Mouse (Mus musculus) forebrain, postnatal 0 days (tissue): ENCODE data around the gene Wasl. TPM values are rescaled to one million over a fixed set of nuclear protein-coding genes. Genes with fewer than 3 reads are reported as not detected.

Experiments
- ATAC-seq: fragments of 200-750 bp; cut with Nextera tagmentation; 2 replicates; pipeline ENCODE4 v1.8.0; 2017; ENCODE audit warnings: mild to moderate bottlenecking, moderate library complexity
- DNase-seq: peaks from one replicate; pipeline ENCODE4 v3.0.0-alpha.2; 2015
- H3K27ac ChIP-seq: fragments of 300-500 bp; sonication (generic); 2 replicates; pipeline ENCODE4 v1.5.1; 2014; ENCODE audit warnings: low read depth, mild to moderate bottlenecking, antibody characterized with exemption, low read length, moderate library complexity, mixed read lengths
- H3K27me3 ChIP-seq: fragments of 300-500 bp; sonication (generic); 2 replicates; pipeline ENCODE4 v1.6.1; 2014; ENCODE audit warnings: mild to moderate bottlenecking, low read length, mixed read lengths; ENCODE audit not compliant: insufficient read depth
- H3K36me3 ChIP-seq: fragments of 300-500 bp; sonication (generic); 2 replicates; pipeline ENCODE4 v1.6.1; 2014; ENCODE audit warnings: mild to moderate bottlenecking, moderate library complexity; ENCODE audit not compliant: insufficient read depth
- H3K4me1 ChIP-seq: fragments of 300-500 bp; sonication (generic); 2 replicates; pipeline ENCODE4 v1.6.1; 2014; ENCODE audit warnings: antibody characterized with exemption; ENCODE audit not compliant: insufficient read depth
- H3K4me2 ChIP-seq: fragments of 300-500 bp; sonication (generic); 2 replicates; pipeline ENCODE4 v1.6.1; 2014; ENCODE audit warnings: low read depth, mild to moderate bottlenecking, moderate library complexity
- H3K4me3 ChIP-seq: fragments of 300-500 bp; sonication (generic); 2 replicates; pipeline ENCODE4 v1.5.1; 2014; ENCODE audit warnings: low read depth, low read length, mixed read lengths
- H3K9ac ChIP-seq: fragments of 300-500 bp; sonication (generic); 2 replicates; pipeline ENCODE4 v1.6.1; 2014; ENCODE audit warnings: mild to moderate bottlenecking
- H3K9me3 ChIP-seq: fragments of 300-500 bp; sonication (generic); 2 replicates; pipeline ENCODE4 v1.6.1; 2016; ENCODE audit warnings: low read length
- CTCF ChIP-seq: sonication (generic); IDR thresholded peaks from 2 replicates; pipeline ENCODE4 v1.5.1; 2016; ENCODE audit warnings: antibody characterized with exemption, control low read depth, low read depth
- WGBS: fragments of 180-500 bp; shearing (Covaris S2); extraction: QIAGEN DNeasy Blood & Tissue Kit; methylation state at CpG from one replicate; pipeline ENCODE4 v1.1.7; 2014; 5-methylcytosine and 5-hydroxymethylcytosine counted together
- polyA plus RNA-seq: library from polyadenylated mRNA; unstranded; fragments of >200 nt; fragmentation: Nextera tagmentation; extraction: Ambion mirVana; gene quantifications from 2 replicates; pipeline ENCODE4 v1.2.1, GENCODE M21; 2015
- total RNA-seq: library from RNA; depleted of rRNA; stranded (reverse); fragments of >200 nt; gene quantifications from 2 replicates; pipeline ENCODE4 v1.2.3, GENCODE M21; 2014

Gene Wasl
- total and polyA plus RNA-seq, 2 experiments from 2014 or later, result 26.2 to 59.5 TPM

DNA sequence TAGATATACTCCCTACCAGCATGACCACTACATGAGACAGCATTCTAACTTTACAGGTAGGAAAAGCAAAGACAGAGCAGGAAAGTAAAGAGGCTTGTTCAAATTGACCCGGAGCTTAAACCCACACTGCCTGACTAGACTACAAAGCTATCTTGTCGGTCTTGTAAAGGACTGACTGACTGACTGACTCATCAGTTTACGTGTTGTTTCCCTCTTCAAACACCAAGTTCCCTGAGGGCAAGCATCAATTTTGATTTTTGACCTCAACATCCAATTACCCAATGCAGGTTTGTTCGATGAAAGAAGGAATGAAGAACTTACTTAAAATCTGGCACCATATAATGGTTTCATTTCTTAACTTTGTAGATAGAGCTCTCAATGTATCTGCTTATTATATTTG is 2.9 kb downstream of the Wasl start:
- H3K9ac ChIP-seq, result no peak overlapping the region
- TF ChIP-seq CTCF, result no peak

DNA sequence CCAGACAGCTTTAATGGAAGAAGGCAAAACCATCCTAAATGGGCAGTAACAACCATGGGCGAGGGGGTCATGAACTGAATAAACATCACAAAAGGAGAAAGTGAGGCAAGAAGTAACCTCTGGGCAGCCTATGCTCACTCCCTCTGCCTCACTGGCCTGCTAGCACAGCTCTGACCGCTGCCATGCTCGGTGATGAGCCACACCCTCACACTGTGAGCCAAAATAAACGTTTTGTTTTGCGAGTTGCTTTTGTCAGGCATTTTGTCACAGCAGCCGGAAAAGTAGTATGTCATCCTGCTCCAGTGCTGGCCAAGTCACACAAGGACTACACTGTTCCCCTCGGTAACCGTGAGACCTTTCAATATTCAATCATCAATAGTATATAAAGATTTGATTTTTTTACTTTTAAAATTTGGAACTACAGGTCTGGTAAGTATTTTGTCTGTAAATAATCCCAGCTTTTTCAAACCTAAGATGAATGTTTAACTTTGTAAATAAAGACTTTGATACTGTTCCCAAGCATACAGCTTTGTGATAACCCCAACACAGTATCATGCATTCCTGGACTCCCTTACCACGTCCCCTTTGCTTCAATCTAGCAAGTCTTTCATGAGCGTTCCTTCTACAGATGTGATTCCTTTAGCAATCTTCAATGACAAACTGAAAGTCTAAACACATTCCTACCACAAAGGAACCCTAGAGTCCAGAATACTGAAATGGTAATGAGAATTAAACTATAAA is 7.0 kb downstream of the Wasl start:
- H3K36me3 ChIP-seq, result no peaks in the 10 kb centered on the region
- H3K9me3 ChIP-seq, result no peaks in the 10 kb centered on the region
- no peak overlapping the region for H3K4me3 ChIP-seq
- no peak overlapping the region for H3K9ac ChIP-seq
- no peak for TF ChIP-seq CTCF
- WGBS, result 76% methylated on average over 10 of the region's 10 CpGs
- DNase-seq (no peak), ATAC-seq (no peak)
- no peak overlapping the region for H3K27ac ChIP-seq
- H3K27me3 ChIP-seq, result no peaks in the 10 kb centered on the region
- peaks cover 11% of the 10 kb centered on the region; the same call in 1 of the 2 replicates for H3K4me1 ChIP-seq
- H3K4me2 ChIP-seq, result no peak overlapping the region

More for the DNA sequence above, 2.9 kb downstream of the Wasl start:
- DNase-seq (no peak), ATAC-seq (no peak)
- Histone ChIP-seq H3K9me3 (no peaks in the 10 kb centered on the region), H3K36me3 (no peaks in the 10 kb centered on the region), H3K27me3 (no peaks in the 10 kb centered on the region), H3K4me1 (peaks cover 11% of the 10 kb centered on the region; the same call in 1 of the 2 replicates), H3K27ac (no peak overlapping the region), H3K4me3 (no peak overlapping the region), H3K4me2 (no peak overlapping the region)
- WGBS, result 91% methylated on average over 4 of the region's 4 CpGs

DNA sequence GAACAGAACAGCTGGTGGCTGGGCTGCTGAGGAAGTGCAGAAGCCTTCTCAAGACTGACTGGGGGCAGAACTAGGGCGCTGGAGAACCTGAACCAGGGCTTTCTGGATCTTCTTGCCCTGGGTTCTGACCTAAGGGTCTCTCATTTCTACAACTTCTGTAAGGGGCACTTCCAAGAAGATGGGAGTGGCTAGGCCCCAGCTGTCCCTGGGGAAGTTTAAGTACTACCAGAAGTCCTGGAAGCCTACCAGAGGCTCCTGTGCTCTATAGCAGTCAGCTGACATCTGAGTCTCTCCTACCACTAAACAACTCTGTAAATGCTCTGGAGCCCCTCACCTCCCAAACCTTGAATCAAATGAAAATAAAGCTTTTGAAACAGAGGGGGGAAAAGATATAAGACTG is 8.7 kb downstream of the Wasl start:
- no peak for TF ChIP-seq CTCF
- no peaks in the 10 kb centered on the region for H3K36me3 ChIP-seq
- H3K4me1 ChIP-seq, result no peaks in the 10 kb centered on the region
- no peaks in the 10 kb centered on the region for H3K27me3 ChIP-seq
- H3K4me3 ChIP-seq, result no peak overlapping the region
- WGBS, result 79% methylated on average over 1 of the region's 1 CpGs
- H3K9me3 ChIP-seq, result no peaks in the 10 kb centered on the region
- ATAC-seq, result no peak
- H3K9ac ChIP-seq, result no peak overlapping the region
- H3K27ac ChIP-seq, result no peak overlapping the region
- H3K4me2 ChIP-seq, result no peak overlapping the region
- no peak for DNase-seq

DNA sequence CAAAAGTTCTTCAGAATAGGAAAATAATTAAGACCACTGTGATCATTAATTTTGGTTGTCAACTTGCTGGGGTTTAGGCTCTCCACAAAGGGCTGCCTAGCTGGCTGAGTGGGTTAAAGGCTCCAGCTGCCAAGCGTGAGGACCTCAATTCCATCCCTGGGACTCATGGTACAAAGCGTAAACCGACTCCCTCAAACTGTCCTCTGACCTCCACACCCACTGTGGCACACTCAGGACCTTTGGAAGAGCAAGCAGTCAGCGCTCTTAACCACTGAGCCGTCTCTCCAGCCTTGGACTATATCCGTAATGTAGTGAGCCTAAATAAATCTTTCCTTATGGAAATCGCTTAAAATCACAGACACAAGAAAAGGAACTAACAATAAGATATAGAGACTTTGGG is 13.3 kb downstream of the Wasl start:
- Histone ChIP-seq H3K36me3 (no peaks in the 10 kb centered on the region), H3K27me3 (no peaks in the 10 kb centered on the region), H3K4me1 (no peaks in the 10 kb centered on the region), H3K4me2 (no peak overlapping the region), H3K27ac (no peak overlapping the region), H3K9ac (no peak overlapping the region), H3K4me3 (no peak overlapping the region), H3K9me3 (no peaks in the 10 kb centered on the region)
- no peak for TF ChIP-seq CTCF
- no peak for DNase-seq
- ATAC-seq, result no peak
- WGBS, result 81% methylated on average over 7 of the region's 7 CpGs

DNA sequence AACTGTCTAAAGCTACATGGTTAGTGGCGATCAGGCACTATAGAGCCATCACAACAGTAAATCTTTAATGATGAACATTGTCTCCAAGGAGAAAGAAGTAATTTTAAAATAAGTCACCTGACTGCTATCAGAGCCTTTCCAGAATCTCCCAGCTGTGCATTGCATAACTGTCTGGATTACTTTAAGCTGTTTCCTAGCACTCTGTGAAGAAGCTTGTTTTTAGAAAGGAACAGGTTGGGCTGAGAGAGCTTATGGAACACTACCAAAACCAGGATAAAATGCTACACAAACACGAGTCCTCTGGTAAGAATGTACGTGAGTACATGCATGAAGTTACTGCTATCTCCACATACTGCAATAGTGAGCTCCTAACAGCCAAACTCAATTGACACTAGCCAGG is 14.1 kb downstream of the Wasl start:
- no peak overlapping the region for H3K9ac ChIP-seq
- no peaks in the 10 kb centered on the region for H3K4me1 ChIP-seq
- no peak overlapping the region for H3K27ac ChIP-seq
- DNase-seq, result no peak
- H3K4me3 ChIP-seq, result no peak overlapping the region
- ATAC-seq, result 0 out of 2 replicates have a peak, but pooled peaks have one; percentile 32
- H3K9me3 ChIP-seq, result no peaks in the 10 kb centered on the region
- H3K27me3 ChIP-seq, result no peaks in the 10 kb centered on the region
- no peaks in the 10 kb centered on the region for H3K36me3 ChIP-seq
- no peak for TF ChIP-seq CTCF
- H3K4me2 ChIP-seq, result no peak overlapping the region
- 75% methylated on average over 3 of the region's 3 CpGs for WGBS

DNA sequence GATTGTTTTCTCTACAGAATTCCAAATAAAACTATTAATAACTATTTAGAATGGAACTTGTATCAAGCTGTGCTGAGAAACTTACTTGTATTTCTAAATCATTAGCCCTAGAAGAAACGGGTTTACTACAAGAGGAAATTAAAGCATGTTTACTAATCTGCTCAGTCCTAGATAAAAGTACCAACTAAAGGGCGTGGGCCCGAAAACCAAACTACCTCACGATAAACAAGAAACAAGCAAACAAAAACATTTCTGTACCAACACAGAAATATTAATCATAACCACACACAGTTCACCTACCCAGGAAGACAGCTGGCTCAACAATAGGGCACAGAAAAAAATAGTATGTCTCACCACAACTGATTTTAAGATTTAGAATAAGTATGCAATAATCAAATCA is 16.4 kb downstream of the Wasl start:
- DNase-seq, result no peak
- H3K36me3 ChIP-seq, result no peaks in the 10 kb centered on the region
- H3K4me3 ChIP-seq, result no peak overlapping the region
- no peak for TF ChIP-seq CTCF
- H3K27me3 ChIP-seq, result no peaks in the 10 kb centered on the region
- no peak overlapping the region for H3K4me2 ChIP-seq
- H3K27ac ChIP-seq, result no peak overlapping the region
- H3K4me1 ChIP-seq, result no peaks in the 10 kb centered on the region
- no peaks in the 10 kb centered on the region for H3K9me3 ChIP-seq
- no peak for ATAC-seq
- no peak overlapping the region for H3K9ac ChIP-seq
- WGBS, result 81% methylated on average over 4 of the region's 4 CpGs

DNA sequence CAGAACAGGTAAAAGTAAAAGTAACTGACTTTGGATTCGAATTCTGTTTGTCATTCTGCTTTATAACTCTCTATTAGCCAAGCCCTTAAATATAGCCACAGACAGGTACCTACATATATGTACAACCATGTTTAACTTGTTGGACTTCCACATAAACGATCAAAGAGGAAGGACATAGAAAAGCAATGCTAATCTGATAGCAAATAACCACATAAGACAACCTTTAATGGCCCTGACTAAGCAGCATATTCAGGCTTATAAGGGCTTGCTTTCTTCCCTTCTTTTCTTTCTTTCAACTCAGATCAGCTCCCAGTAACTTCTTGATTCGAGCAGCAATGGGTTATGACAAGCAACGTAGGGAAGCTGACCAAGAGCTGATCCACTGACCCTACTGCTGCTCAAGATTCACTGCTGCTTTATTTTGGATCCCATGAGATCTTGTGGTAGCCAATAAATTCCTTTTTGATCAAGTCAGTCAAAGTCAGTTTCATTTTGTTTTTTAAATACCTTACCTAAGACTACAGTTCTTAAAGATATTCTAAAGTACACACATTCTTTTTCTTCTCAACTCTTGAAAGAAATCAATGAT is 17.6 kb downstream of the Wasl start:
- Histone ChIP-seq H3K4me1 (no peaks in the 10 kb centered on the region), H3K9me3 (no peaks in the 10 kb centered on the region), H3K9ac (no peak overlapping the region), H3K4me2 (no peak overlapping the region), H3K27me3 (no peaks in the 10 kb centered on the region), H3K4me3 (no peak overlapping the region), H3K36me3 (no peaks in the 10 kb centered on the region), H3K27ac (no peak overlapping the region)
- no peak for ATAC-seq
- DNase-seq, result no peak
- TF ChIP-seq CTCF, result no peak
- 85% methylated on average over 4 of the region's 4 CpGs for WGBS
